Mouse (Mus musculus): ENCODE data around the gene Akap2. TPM values are rescaled to one million over a fixed set of nuclear protein-coding genes. Genes with fewer than 3 reads are reported as not detected.

Gene Akap2
- polyA plus RNA-seq, 1 experiment = 0.01 TPM

DNA sequence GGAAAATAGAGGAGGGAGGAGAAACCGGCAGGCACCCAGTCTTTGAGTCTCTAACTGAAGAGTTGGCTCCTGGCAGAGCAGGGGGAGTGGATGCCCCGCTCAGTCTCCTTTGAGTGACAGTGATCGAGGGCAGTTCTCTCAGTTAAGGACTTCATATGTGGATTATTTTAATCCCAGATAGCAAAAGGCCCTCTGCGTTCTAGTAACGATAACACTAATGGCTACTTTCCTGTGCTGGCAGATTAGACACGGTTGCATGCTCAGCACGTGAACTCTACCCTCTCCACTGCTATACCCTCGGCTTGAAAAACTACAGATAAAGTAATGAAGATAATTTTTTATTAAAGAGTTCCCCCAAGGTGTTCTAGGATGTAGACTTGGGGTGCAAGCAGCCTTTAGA lies 76.5 kb downstream of the Akap2 start:
- no peak for TF ChIP-seq GATA1 (IDR thresholded peaks at IDR 0.05; ENCODE audit: low read length)

GRCm38 (mm10) chr4:57794547-57794946 lies 77.1 kb downstream of the Akap2 start:
- TF ChIP-seq GATA1 (IDR thresholded peaks at IDR 0.05; ENCODE audit: low read length) = no peak

- peak; percentile 30 for TF ChIP-seq GATA1 (IDR thresholded peaks at IDR 0.05; ENCODE audit: low read length)
These were observed 80.3 kb downstream of the Akap2 start for GRCm38 (mm10) chr4:57797548-57798285.

DNA sequence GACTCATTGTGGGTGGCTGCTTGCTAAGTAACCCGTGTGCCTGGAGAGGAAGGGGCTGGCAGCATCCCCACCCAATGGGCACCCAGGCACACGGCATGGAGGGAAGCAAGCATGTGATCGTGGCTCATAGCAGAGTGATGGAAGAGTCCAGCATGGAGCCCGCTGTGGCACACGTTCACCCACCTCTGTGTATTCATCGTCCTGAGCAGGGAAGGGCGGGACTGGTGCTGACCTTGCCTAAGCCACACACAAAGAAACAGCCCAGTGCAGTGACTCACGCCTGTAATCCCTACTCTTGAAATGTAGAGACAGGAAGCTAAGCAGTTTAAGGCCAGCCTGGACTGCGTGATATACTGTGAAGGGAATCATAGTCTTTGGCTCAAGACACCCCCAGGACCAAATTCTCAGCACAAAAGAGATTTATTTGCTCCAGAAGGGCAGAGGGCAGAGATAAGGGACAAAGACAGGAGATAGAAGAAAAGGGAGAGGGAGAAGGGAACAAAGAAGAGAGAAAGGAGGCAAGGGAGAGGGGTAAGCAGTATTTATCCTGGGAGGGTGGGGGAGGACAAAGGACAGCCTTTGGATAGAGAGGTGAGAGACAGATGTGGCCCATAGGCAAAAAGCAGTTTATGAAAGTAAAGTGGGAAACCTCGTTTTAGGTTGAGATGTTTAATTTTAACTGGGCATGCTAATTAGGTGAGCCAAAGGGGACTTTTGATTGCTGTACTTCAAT lies 81.0 kb downstream of the Akap2 start:
- TF ChIP-seq GATA1 (IDR thresholded peaks at IDR 0.05; ENCODE audit: low read length) = no peak

- TF ChIP-seq GATA1 (IDR thresholded peaks at IDR 0.05; ENCODE audit: low read length) = no peak
These were observed 81.8 kb downstream of the Akap2 start for GRCm38 (mm10) chr4:57799297-57799696.

GRCm38 (mm10) chr4:57801239-57801638 lies 83.8 kb downstream of the Akap2 start:
- no peak for TF ChIP-seq GATA1 (IDR thresholded peaks at IDR 0.05; ENCODE audit: low read length)

DNA sequence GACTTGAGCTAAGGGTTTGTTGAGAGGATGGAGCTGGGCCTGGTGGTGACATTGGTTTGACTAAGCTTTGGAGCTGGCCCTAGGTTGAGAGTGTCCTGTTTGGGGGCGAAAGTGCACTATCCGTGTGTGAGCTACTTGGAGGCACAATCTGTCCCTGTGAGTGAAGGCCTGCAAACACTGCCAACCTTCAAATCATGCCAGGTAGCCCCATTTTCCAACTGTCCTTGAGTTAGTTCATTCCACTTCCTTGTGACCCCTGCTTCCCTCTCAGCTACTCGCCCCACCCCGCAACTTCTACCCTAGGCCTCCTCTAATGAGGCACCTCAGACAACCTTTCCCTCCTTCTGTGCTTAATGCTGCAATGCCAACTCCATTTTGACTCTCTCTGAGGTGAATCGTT lies 84.5 kb downstream of the Akap2 start:
- TF ChIP-seq GATA1 (IDR thresholded peaks at IDR 0.05; ENCODE audit: low read length) = no peak

- no peak for TF ChIP-seq GATA1 (IDR thresholded peaks at IDR 0.05; ENCODE audit: low read length)
These were observed 85.0 kb downstream of the Akap2 start for GRCm38 (mm10) chr4:57802411-57802810.

DNA sequence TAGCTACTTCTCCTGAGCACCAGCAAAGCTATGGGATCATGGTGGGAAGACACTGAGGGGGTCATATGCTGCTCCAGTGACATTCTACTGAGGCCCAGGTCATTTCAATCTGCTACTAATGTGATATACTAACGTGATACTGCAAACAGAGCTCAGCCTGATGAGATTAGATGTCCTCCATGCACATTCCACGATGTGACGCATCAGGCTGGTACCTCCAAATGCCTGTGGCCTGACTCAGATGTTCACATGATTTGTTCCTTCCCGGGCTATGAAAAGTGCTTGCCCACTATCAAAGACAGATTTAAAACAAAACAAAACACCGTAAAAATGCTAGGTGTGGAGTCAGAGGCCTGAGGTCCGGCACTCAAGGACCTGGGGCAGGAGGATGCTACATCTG lies 87.4 kb downstream of the Akap2 start:
- no peak for TF ChIP-seq GATA1 (IDR thresholded peaks at IDR 0.05; ENCODE audit: low read length)

DNA sequence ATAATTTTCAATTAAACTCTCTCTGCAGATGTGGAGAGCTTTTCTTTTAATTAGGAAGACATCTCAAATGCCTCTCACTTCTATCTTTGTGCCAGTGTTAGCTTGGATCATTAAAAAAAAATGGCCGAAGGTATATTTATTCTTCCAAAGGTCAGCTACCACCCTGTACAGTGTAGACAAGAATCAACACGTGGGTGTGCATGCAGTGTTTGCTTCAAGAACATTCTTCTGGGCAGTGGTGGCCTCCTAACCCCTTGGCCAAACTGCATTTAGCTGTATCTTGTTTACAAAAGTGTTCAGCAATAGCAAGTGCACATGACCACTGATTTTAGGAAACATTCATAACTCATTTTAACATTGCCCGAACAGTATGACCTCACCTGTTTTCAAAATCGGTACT lies 92.0 kb downstream of the Akap2 start:
- TF ChIP-seq GATA1 (IDR thresholded peaks at IDR 0.05; ENCODE audit: low read length) = no peak

GRCm38 (mm10) chr4:57812075-57812474 lies 94.6 kb downstream of the Akap2 start:
- TF ChIP-seq GATA1 (IDR thresholded peaks at IDR 0.05; ENCODE audit: low read length) = no peak

DNA sequence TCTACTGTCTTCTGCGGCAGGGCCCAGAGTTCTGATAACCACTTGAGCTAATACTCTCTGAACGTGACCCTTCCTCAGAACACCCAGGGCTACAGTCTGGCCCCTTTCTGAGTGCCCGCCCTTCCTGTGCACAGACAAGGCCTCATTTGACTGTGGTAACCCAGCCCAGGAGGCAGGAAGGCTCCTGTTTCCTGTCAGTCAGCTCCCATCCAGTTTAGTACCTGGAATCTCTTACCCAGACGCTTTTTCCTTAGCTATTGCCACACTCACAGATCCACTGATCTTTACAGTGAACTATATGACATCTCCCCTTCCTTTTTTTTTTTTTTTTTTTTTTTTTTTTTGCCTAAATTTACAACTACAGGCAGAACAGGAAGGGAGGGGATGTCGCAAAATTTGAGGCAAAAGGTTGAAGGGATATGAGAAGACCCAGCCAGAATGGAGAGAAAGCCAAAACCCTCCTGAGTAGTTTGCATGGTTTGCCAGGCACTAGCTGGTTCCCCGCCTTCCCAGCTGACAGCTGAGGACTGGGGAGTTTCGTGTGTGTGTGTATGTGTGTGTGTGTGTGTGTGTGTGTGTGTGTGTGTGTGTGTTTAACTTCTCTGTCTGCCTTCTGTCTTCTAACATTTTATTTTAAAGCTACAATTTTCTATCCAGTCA lies 95.6 kb downstream of the Akap2 start:
- TF ChIP-seq GATA1 (IDR thresholded peaks at IDR 0.05; ENCODE audit: low read length) = no peak

DNA sequence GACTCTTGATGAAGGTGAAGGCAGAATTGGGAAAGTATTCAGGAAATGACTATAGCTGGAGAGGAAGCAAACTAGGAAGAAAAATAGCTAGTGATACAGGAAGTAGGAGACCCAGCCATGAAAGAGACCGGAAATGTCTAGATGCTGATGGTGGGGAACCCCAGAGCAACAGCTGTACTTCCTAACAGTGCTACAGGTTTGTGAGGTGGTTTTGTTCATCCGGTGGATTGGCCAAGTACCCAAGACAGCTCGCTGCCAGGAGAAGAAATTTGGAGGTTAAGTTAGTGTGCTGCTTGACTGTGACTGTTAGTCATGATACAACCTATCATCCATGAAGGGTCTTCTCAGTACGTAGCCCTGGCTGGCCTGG lies 96.1 kb downstream of the Akap2 start:
- TF ChIP-seq GATA1 (IDR thresholded peaks at IDR 0.05; ENCODE audit: low read length) = no peak

DNA sequence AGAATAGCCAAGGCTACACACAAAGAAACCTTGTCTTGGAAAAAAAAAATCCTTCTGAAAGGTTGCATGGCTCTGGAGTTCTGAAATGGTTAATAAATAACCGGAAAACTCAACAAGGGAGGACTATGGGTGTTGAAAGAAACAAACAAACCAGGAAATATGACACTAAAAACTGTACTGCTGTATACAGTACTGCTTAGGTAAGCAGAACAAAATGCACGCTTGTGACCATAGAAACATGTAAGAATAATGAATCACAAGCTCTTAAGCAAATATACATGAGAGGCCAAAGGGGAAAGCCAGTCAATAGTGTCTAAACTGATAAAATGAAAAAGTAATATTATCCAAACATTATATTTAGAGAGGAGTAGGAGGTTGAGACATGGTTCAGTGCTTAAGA lies 97.9 kb downstream of the Akap2 start:
- no peak for TF ChIP-seq GATA1 (IDR thresholded peaks at IDR 0.05; ENCODE audit: low read length)

GRCm38 (mm10) chr4:57816146-57816545 lies 98.7 kb downstream of the Akap2 start:
- no peak for TF ChIP-seq GATA1 (IDR thresholded peaks at IDR 0.05; ENCODE audit: low read length)

DNA sequence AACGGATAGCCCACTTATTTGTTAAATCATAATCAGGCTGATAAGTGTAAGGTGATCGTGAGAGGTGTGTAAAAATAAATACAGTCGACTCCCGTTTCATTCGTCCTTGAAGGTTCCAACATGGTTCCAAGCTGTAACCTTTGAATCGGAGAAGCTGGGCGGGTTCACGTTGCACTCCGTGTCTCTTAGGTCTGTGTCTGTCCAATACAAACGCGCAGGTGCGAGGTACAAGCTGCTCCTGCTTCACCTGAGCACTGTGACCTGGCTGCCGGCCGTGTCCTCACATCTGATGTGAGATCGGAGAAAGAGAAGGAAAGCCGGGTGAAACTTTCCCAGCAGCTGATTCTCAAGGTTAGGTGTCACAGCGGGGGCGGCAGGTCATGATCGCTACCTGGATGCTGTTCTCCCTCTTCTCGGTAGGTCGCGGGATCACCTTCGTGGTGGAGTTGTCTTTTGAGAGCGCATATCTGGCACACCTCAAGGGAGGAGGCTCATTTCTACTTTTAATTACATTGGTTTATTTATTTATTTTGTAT lies 103.5 kb downstream of the Akap2 start:
- no peak for TF ChIP-seq GATA1 (IDR thresholded peaks at IDR 0.05; ENCODE audit: low read length)

Data from G1E-ER4 (cell line).